Mouse (Mus musculus): ENCODE results near the gene Cpne4.

DNA sequence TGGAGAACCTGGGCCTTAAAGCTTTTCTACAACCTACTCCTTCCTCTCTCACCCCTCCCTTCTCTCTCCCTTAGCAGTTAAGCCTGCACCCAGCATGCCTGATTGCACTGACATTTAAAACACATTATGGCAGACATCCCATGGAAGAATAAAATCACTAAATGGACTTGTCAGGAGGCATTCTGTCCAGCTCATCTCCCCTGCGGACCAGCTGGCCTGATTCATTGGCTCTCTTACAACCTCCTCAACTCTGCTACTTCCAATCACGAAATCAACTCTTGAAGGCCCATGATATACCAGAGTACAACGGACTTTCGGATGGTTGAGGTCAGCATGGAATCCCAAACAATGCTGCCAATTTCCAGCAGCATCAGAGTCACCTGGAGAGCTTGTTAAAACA is 393.3 kb downstream of the Cpne4 start:
- no peak for TF ChIP-seq ELF1 (IDR thresholded peaks at IDR 0.05; ENCODE audit: low read depth, low read length)
- TF ChIP-seq POLR2A (IDR thresholded peaks at IDR 0.05; ENCODE audit: low read depth, low read length), result no peak
- TF ChIP-seq TCF12 (IDR thresholded peaks at IDR 0.05; ENCODE audit: low read depth, low read length), result no peak
- no peak for TF ChIP-seq CTCF (conservative IDR thresholded peaks at IDR 0.05 in 1 of 2, IDR thresholded peaks at IDR 0.05 in 1 of 2; ENCODE audit: low read depth in 2 of 2, low read length in 2 of 2)
- no peak for TF ChIP-seq SMC3 (IDR thresholded peaks at IDR 0.05; ENCODE audit: low read depth, low read length)
